Mouse (Mus musculus) liver, embryonic 11.5 days (tissue): Measurements from ENCODE around the gene Copg1. TPM values are rescaled to one million over a fixed set of nuclear protein-coding genes. Genes with fewer than 3 reads are reported as not detected.
A peak's percentile ranks its signal among the peaks of the same experiment; 100 is the strongest.

Experiments used
- ATAC-seq: fragments of 200-750 bp; cut with Nextera tagmentation; replicated peaks from 2 replicates; pipeline ENCODE4 v1.8.0; 2017; ENCODE audit warnings: moderate number of reproducible peaks, mild to moderate bottlenecking, moderate TSS enrichment, moderate library complexity; ENCODE audit not compliant: low FRiP score
- DNase-seq: peaks from one replicate; pipeline ENCODE4 v3.0.0-alpha.2; 2017; ENCODE audit warnings: low spot score
- H3K27ac ChIP-seq: fragments of 300-500 bp; sonication (generic); 2 replicates; pipeline ENCODE4 v1.5.1; 2014; ENCODE audit warnings: mild to moderate bottlenecking, low read depth, low read length, control low read depth
- H3K27me3 ChIP-seq: fragments of 300-500 bp; sonication (generic); replicated peaks from 2 replicates; pipeline ENCODE4 v1.6.1; 2014; ENCODE audit warnings: low read length, mixed read lengths; ENCODE audit not compliant: control insufficient read depth, insufficient read depth
- H3K36me3 ChIP-seq: fragments of 300-500 bp; sonication (generic); 2 replicates; pipeline ENCODE4 v1.6.1; 2014; ENCODE audit warnings: mild to moderate bottlenecking, low read length, moderate library complexity, mixed read lengths; ENCODE audit not compliant: control insufficient read depth, insufficient read depth
- H3K4me1 ChIP-seq: fragments of 300-500 bp; sonication (generic); replicated peaks from 2 replicates; pipeline ENCODE4 v1.6.1; 2014; ENCODE audit warnings: low read length, mixed read lengths; ENCODE audit not compliant: control insufficient read depth, insufficient read depth
- H3K4me2 ChIP-seq: fragments of 300-500 bp; sonication (generic); 2 replicates; pipeline ENCODE4 v1.6.1; 2014; ENCODE audit warnings: mild to moderate bottlenecking, control low read depth, moderate library complexity
- H3K4me3 ChIP-seq: fragments of 300-500 bp; sonication (generic); 2 replicates; pipeline ENCODE4 v1.5.1; 2014; ENCODE audit warnings: low read depth, low read length, control low read depth
- H3K9ac ChIP-seq: fragments of 300-500 bp; sonication (generic); 2 replicates; pipeline ENCODE4 v1.6.1; 2014; ENCODE audit warnings: low read depth, low read length, control low read depth
- H3K9me3 ChIP-seq: fragments of 300-500 bp; sonication (generic); 2 replicates; pipeline ENCODE4 v1.6.1; 2016; ENCODE audit warnings: low read length, inconsistent platforms, mixed read lengths; ENCODE audit not compliant: control insufficient read depth
- WGBS: fragments of 180-500 bp; shearing (Covaris S2); extraction: QIAGEN DNeasy Blood & Tissue Kit; methylation state at CpG from one replicate; pipeline ENCODE4 v1.1.7; 2014; 5-methylcytosine and 5-hydroxymethylcytosine counted together
- polyA plus RNA-seq: library from polyadenylated mRNA; unstranded; fragments of >200 nt; fragmentation: Nextera tagmentation; extraction: Ambion mirVana; gene quantifications from 2 replicates; pipeline ENCODE4 v1.2.1, GENCODE M21; 2014

The Copg1 gene
- polyA plus RNA-seq, 1 experiment from 2014 or later: 116 TPM

GRCm38 (mm10) chr6:87882221-87882620, 5.4 kb upstream of the Copg1 start:
- DNase-seq (no peak), ATAC-seq (no peak)
- Histone ChIP-seq H3K27ac (no peak overlapping the region), H3K36me3 (no peaks in the 10 kb centered on the region), H3K4me3 (no peak overlapping the region), H3K4me2 (no peak overlapping the region), H3K9me3 (no peaks in the 10 kb centered on the region), H3K27me3 (no peaks in the 10 kb centered on the region), H3K9ac (no peak overlapping the region), H3K4me1 (peaks cover 10% of the 10 kb centered on the region)
- WGBS: 72% methylated on average over 3 of the region's 3 CpGs

GRCm38 (mm10) chr6:87882816-87883215, 4.8 kb upstream of the Copg1 start:
- no peak overlapping the region for H3K4me2 ChIP-seq
- H3K4me3 ChIP-seq: no peak overlapping the region
- no peaks in the 10 kb centered on the region for H3K36me3 ChIP-seq
- H3K9ac ChIP-seq: no peak overlapping the region
- no peaks in the 10 kb centered on the region for H3K27me3 ChIP-seq
- DNase-seq (no peak), ATAC-seq (no peak)
- H3K9me3 ChIP-seq: no peaks in the 10 kb centered on the region
- H3K4me1 ChIP-seq: peaks cover 10% of the 10 kb centered on the region
- H3K27ac ChIP-seq: no peak overlapping the region
- WGBS: 68% methylated on average over 4 of the region's 4 CpGs

- Histone ChIP-seq H3K36me3 (peaks cover 16% of the 10 kb centered on the region), H3K4me2 (no peak overlapping the region), H3K27ac (peak overlapping the region; percentile 28; the same call in 1 of the 2 replicates), H3K27me3 (no peaks in the 10 kb centered on the region), H3K9ac (no peak overlapping the region), H3K4me1 (peaks cover 7% of the 10 kb centered on the region), H3K4me3 (no peak overlapping the region), H3K9me3 (no peaks in the 10 kb centered on the region)
- no peak for DNase-seq
- 84% methylated on average over 1 of the region's 1 CpGs for WGBS
- no peak for ATAC-seq
Measured at GRCm38 (mm10) chr6:87886721-87887120, 893 bp upstream of the Copg1 start.

- DNase-seq (no peak), ATAC-seq (no peak)
- H3K4me2 ChIP-seq: no peak overlapping the region
- no peak overlapping the region for H3K9ac ChIP-seq
- no peaks in the 10 kb centered on the region for H3K27me3 ChIP-seq
- peaks cover 59% of the 10 kb centered on the region for H3K36me3 ChIP-seq
- WGBS: 93% methylated on average over 7 of the region's 7 CpGs
- no peak overlapping the region for H3K4me3 ChIP-seq
- H3K4me1 ChIP-seq: peaks cover under 1% of the 10 kb centered on the region; the same call in 1 of the 2 replicates
- H3K9me3 ChIP-seq: no peaks in the 10 kb centered on the region
- H3K27ac ChIP-seq: no peak overlapping the region
Measured at GRCm38 (mm10) chr6:87893931-87894330, 6.3 kb downstream of the Copg1 start.

- Histone ChIP-seq H3K27ac (no peak overlapping the region), H3K4me3 (no peak overlapping the region), H3K27me3 (no peaks in the 10 kb centered on the region), H3K36me3 (peaks cover 60% of the 10 kb centered on the region), H3K4me2 (no peak overlapping the region), H3K9me3 (no peaks in the 10 kb centered on the region), H3K4me1 (no peaks in the 10 kb centered on the region), H3K9ac (no peak overlapping the region)
- 95% methylated on average over 10 of the region's 10 CpGs for WGBS
- ATAC-seq: no peak
- DNase-seq: no peak
Measured at GRCm38 (mm10) chr6:87898028-87898427, 10.4 kb downstream of the Copg1 start.

GRCm38 (mm10) chr6:87906632-87907031, 19.0 kb downstream of the Copg1 start:
- 76% methylated on average over 5 of the region's 5 CpGs for WGBS

GRCm38 (mm10) chr6:87909181-87909580, 21.6 kb downstream of the Copg1 start:
- ATAC-seq (no peak), DNase-seq (no peak)
- Histone ChIP-seq H3K4me1 (peaks cover 3% of the 10 kb centered on the region; the same call in 1 of the 2 replicates), H3K4me3 (no peak overlapping the region), H3K9ac (no peak overlapping the region), H3K9me3 (no peaks in the 10 kb centered on the region), H3K27me3 (no peaks in the 10 kb centered on the region), H3K36me3 (peaks cover 63% of the 10 kb centered on the region), H3K27ac (no peak overlapping the region), H3K4me2 (no peak overlapping the region)
- 86% methylated on average over 6 of the region's 6 CpGs for WGBS

More at GRCm38 (mm10) chr6:87906632-87907031, 19.0 kb downstream of the Copg1 start:
- DNase-seq: no peak
- H3K4me1 ChIP-seq: no peaks in the 10 kb centered on the region
- no peak overlapping the region for H3K4me3 ChIP-seq
- H3K9ac ChIP-seq: no peak overlapping the region
- H3K4me2 ChIP-seq: no peak overlapping the region
- H3K27ac ChIP-seq: no peak overlapping the region
- no peaks in the 10 kb centered on the region for H3K9me3 ChIP-seq
- ATAC-seq: no peak
- H3K27me3 ChIP-seq: no peaks in the 10 kb centered on the region
- H3K36me3 ChIP-seq: peaks cover 75% of the 10 kb centered on the region

- WGBS: 91% methylated on average over 6 of the region's 6 CpGs
- ATAC-seq: no peak
- H3K4me1 ChIP-seq: peaks cover 11% of the 10 kb centered on the region
- no peak overlapping the region for H3K27ac ChIP-seq
- no peaks in the 10 kb centered on the region for H3K9me3 ChIP-seq
- DNase-seq: no peak
- H3K4me2 ChIP-seq: no peak overlapping the region
- peaks cover 44% of the 10 kb centered on the region for H3K36me3 ChIP-seq
- H3K9ac ChIP-seq: no peak overlapping the region
- no peak overlapping the region for H3K4me3 ChIP-seq
- no peaks in the 10 kb centered on the region for H3K27me3 ChIP-seq
Measured at GRCm38 (mm10) chr6:87911559-87911958, 23.9 kb downstream of the Copg1 start.

GRCm38 (mm10) chr6:87913661-87914325, 26.2 kb downstream of the Copg1 start, which contains the start of gene Hmces:
TSS of gene Hmces (plus strand) at chr6:87913935.
- peak within 1 kb of the TSS; percentile 95 for H3K4me2 ChIP-seq

More at GRCm38 (mm10) chr6:87913661-87914325, 26.2 kb downstream of the Copg1 start, which contains the start of gene Hmces:
- peak within 1 kb of the TSS; percentile 93 for H3K4me3 ChIP-seq
- no peaks in the 10 kb centered on the region for H3K9me3 ChIP-seq
- WGBS: under 1% methylated on average over 62 of the region's 62 CpGs
- peak within 1 kb of the TSS; percentile 77 for H3K27ac ChIP-seq
- DNase-seq (peak; percentile 80), ATAC-seq (peak; percentile 90)
- H3K36me3 ChIP-seq: peaks cover 34% of the 10 kb centered on the region
- peaks cover 11% of the 10 kb centered on the region for H3K4me1 ChIP-seq
- peak within 1 kb of the TSS; percentile 90 for H3K9ac ChIP-seq
- H3K27me3 ChIP-seq: no peaks in the 10 kb centered on the region
